Mouse (Mus musculus) brain, embryonic 14.5 days (tissue): ENCODE data around the gene a. TPM values are rescaled to one million over a fixed set of nuclear protein-coding genes. Genes with fewer than 3 reads are reported as not detected.

ENCODE experiments used
- DNase-seq: peaks from one replicate; pipeline ENCODE4 v3.0.0-alpha.2; 2011; ENCODE audit warnings: low read depth
- CTCF ChIP-seq: fragments of 200-500 bp; IDR thresholded peaks from 2 replicates; pipeline ENCODE4 v1.5.1; 2012; ENCODE audit warnings: inconsistent platforms, mild to moderate bottlenecking, moderate library complexity, borderline replicate concordance; ENCODE audit not compliant: insufficient read depth, insufficient read length; ENCODE audit errors: extremely low read depth
- POLR2A ChIP-seq: fragments of 200-500 bp; IDR thresholded peaks from 2 replicates; pipeline ENCODE4 v1.6.1; 2012; ENCODE audit warnings: mild to moderate bottlenecking, inconsistent platforms, borderline replicate concordance; ENCODE audit not compliant: poor library complexity, insufficient read depth, insufficient read length, severe bottlenecking; ENCODE audit errors: extremely low read depth
- polyA plus RNA-seq: library from polyadenylated mRNA; depleted of rRNA; stranded (reverse); fragments of >200 nt; gene quantifications from 2 replicates; pipeline ENCODE4 v1.2.3, GENCODE M21; 2012

a gene
- polyA plus RNA-seq, 1 experiment, result 4.1 TPM

DNA sequence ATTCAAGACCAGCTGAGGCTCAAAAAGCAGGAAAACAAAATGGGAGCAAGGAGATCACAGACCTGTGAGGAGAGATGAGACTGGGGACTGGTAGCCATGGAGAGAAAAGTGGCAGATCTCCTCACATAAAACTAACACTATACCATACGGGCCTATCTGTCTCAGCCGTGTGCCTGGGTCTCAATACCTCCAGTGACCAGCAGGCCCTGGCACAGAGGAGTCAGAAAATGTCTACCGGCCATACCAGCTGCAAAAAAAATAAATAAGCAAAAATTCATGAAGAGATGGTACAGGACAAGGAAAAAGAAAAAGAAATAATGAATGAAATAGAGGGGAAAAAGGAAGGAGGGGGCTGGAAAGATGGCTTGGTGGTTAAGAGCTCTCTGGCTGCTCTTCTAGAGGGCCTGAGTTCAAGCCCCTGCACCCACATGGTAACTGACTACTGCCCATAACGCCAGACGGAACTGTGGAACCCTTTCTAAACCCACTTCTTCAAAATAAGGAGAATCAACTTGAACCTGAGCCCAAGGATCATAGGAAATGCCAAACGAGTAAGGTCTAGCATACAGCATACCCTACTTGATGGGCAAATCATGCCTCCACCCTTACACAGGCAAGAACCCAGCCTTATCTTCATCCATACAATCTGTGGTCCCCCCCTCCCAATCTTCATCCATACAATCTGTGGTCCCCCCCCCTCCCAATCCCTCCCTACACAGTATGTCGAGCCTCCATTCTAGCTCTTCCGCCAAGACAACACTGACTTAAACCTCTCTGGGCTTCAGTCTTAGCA lies 281.3 kb downstream of the a start:
- TF ChIP-seq POLR2A (no peak), CTCF (no peak)
- no peak for DNase-seq

DNA sequence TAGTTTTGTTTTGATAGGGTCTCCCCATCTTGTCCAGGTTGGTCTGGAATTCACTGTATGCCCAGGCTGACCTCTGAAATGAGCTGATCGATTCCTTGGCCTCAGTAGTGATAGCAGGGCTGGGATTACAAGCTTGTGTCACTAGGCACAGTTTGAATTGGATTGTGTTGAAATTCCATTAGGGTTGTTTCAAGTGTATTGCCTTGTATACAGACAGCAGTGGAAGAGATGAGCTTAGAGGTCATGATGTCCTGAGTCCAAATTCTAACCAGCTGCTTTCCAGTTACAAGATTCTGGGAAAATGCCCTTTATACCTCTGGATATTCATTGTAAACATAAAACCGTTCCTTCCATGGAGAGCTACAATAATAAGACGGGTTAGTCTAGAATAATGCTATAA lies 282.1 kb downstream of the a start:
- no peak for DNase-seq
- no peak for TF ChIP-seq CTCF
- TF ChIP-seq POLR2A, result no peak

DNA sequence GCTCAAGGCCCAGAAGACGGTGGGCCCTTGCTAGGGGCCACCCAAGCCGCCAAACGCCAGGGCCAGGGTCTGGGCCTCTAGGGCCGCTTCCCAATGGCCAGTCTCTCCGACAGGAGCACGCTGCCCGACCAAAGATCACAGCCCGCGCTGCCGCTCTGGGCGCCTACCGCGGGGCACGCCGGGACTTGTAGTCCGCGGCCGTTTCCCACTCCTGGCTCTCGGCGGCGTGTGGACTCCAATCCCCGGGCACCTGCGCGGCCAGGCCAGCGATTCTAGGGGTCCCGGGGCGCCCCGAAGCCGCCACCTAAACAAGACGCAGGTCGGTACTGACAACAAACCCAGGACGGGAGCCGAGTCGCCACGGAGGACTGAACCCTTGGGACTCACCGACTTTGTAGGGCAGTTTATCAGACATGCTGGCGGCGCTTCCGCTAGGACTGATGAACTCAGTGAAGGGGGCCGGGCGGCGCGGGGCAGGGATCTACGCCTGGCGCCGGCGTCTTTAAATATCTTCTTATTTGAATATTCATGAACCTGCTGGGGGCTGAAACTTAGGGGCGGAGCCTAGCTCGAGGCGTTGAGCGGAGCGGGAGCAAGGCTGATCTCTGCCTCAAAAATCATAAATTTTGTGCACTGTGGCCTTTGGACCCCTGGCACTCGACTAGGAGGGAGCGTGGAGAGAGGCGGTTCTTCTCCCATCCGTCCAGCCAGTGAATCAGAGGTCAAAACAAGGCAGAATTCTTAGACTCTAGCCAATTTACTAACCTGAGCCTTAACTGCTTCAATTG lies 283.0 kb downstream of the a start, which contains the start of gene Ahcy:
Gene Ahcy (minus strand): TSS at position 520 of the 788 bp plus-strand sequence.
- DNase-seq, result peak; percentile 96
- TF ChIP-seq POLR2A (peak; percentile 55; the same call in 1 of the 2 replicates), CTCF (no peak)

DNA sequence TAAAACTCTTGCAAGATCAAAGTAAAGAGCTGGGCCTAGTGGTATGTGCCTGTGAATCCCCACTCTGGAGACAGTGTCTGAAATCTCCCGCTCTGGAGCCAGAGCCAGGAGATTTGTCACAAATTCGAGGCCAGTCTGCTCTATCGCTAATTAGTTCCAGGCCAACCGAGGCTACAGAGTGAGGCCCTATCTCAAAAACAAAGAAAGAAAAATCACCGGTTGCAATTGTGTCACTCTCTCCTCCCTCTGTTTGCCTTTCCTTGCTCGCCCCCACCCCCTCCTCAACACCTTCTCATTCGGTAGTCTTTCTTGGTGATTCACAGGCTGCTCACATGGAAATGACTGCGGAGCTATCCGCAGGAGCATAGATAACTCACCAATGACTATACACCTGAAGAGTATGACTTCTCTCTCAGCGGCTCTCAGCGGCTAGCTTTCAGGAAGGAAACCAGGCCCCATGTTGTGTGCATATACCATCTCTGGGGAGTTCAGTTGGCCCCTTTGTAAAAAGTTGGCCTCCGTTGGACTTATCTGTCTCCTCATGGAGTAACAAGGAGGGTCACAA lies 283.6 kb downstream of the a start:
- no peak for TF ChIP-seq CTCF
- TF ChIP-seq POLR2A, result no peak
- DNase-seq, result no peak

DNA sequence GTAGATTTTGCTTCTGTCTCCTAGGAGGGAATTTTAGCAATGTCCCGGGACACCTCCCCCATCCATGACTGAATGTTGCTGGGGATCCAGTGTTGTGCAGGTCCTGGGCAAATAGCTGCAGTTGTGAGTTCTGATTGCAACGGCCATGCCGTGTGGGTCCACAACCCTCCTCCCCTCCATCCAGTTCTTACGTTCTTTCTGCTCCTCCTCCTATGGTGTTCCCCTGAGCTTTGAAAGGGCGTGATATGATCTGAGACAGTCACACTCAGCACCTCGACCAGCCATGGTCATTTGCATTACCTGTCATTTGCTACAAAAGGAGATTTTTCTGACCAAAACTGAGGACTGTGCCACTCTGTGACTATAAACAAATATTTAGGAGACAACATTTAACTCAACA lies 284.4 kb downstream of the a start:
- no peak for TF ChIP-seq CTCF
- no peak for TF ChIP-seq POLR2A
- no peak for DNase-seq

DNA sequence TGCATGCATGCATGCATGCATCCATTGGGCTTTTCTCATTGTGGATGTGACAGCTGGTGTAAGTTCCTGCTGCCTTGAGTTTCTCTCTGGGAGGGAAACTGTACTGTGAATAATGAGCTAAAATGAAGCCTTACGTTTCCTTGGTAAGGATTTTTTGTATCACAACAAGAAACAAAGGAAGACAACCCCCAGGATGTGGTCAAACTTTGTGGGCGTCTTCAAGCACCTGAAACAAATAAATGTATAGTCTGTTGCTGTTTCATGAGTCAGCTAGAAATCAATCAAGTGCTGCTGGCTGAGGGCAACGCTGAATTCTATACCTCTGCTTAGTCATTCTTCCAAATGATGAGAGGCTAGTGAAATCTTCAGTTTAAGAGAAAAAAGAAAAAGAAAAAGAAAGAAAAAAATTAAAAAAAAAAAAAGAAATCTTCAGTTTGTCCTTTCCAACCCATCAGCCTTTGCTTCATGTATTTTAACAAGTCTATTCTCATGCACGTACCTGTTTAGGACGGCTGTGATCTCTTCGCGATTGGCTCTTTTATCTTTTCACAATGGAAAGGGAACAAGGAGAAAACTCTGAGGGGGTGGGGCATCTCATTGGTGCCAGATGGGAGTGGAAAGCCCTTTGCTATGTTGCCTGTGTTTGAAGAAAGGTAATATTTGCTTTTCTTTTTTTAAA lies 288.4 kb downstream of the a start:
- DNase-seq, result peak; percentile 11
- TF ChIP-seq POLR2A, result no peak
- TF ChIP-seq CTCF, result no peak

DNA sequence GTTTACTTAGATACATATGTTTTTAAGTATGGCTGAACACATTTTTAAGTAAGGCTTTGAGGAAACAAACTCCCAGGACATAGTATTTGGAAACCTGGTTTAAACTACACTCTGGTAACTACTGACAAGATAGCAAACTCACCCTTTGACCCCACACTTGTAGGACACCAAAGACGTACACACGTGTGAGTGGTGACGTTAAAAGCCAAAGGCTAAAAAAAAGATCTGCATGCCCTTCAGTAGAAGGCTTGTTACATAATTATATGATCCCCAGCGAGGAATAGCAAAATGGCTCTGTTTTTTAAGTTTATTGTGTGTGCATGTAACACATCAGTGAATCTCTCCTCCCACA lies 289.0 kb downstream of the a start:
- TF ChIP-seq POLR2A (no peak), CTCF (no peak)
- DNase-seq, result no peak

DNA sequence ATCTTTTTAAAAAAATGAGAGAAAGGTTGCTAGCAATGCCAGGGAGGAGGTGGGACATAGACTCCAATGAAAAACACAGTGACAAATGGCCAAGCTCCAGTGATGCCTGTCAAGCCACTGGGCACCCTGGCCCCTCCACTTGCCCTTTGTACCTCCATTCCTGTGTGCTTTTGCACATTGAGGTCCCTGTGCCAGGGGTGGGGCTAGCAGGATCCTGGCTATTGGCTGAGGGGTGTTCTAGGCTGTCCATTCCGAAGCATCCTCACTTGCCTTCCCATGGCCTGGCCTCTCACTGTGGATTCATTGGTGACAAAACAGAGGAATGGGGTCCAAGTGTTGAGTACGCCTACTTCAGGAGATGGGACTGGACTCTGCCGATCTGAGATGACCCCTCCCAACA lies 289.9 kb downstream of the a start:
- TF ChIP-seq POLR2A (no peak), CTCF (no peak)

DNA sequence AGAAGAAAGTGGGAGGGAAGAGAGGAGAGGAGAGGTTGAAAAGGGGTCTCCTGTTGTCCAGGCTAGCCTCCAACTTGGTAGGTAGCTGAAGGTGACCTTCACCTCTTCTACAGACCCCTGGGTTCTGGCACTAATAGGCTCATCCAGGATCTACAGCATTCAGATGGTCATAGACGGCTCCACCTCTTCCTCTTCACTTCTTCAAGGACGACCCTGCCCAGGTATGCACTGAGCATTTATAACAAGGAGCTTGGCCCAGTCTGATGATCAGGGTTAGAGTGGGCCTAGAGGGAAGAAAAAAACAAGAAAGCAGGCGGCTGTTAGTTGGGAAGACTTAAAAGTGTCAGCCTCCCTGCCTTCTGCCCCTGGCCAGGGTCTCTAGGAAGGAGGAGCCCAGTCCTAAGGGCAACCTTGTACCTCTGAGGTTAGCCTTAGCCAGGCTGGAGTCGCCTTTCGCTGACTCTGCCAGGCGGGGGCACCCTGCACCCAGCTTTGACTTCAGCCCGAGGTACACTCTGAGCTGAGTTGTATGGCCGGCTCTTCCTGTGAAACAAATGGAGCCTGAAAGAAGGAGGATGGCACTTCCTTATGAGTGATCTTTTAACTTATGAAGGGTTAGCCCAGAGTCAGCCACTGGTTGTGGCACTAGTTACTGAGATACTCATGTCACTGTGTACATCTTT lies 291.1 kb downstream of the a start:
- peak; percentile 57 for DNase-seq
- TF ChIP-seq POLR2A (no peak), CTCF (peak; percentile 72)

More for the DNA sequence above, 289.9 kb downstream of the a start:
- no peak for DNase-seq

DNA sequence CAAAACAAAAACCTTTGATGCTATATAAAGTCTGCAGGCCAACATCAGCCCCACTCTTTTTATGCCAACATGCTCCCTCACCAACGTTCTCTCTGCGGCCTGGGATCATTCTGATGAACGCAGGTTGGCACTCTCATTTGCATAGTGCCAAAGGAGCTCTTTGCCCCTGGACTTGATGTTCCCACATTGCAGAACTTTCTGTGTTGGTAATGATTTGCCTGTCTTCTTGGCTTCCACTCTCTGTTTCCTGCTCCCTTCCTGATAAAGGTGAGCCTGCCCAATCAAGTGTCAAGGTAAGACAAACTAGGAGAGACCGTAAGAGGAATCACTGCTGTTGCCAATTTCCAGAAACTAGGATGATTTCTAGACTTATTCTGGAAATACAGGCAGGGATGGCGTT lies 293.3 kb downstream of the a start:
- no peak for DNase-seq

More for the DNA sequence above, 293.3 kb downstream of the a start:
- TF ChIP-seq POLR2A (no peak), CTCF (no peak)
